Mouse (Mus musculus) heart, adult 2 months (tissue): ENCODE measurements at regions not wholly inside any gene's neighbourhood (a gene's known extent, or its start where the extent isn't known, plus 50 kb on each side); places are given as distances from the start of the nearest gene placed in this dataset.

Experiments used
- DNase-seq, 2 experiments: peaks; one replicate each; pipeline ENCODE4 v3.0.0; 2021
- H3K27ac ChIP-seq: fragments of 200-600 bp; 2 replicates; pipeline ENCODE4 v1.8.1; 2022
- H3K27me3 ChIP-seq: fragments of 200-500 bp; 2 replicates; pipeline ENCODE4 v1.6.1; 2012; ENCODE audit warnings: mild to moderate bottlenecking, low read length, inconsistent platforms, mixed read lengths; ENCODE audit not compliant: control insufficient read depth, insufficient read depth
- H3K36me3 ChIP-seq: fragments of 200-500 bp; 2 replicates; pipeline ENCODE4 v1.6.1; 2012; ENCODE audit warnings: low read length, inconsistent platforms; ENCODE audit not compliant: control insufficient read depth, insufficient read depth
- H3K4me1 ChIP-seq: fragments of 200-500 bp; 2 replicates; pipeline ENCODE4 v1.6.1; 2011; ENCODE audit warnings: low read length; ENCODE audit not compliant: control insufficient read depth, insufficient read depth
- H3K4me3 ChIP-seq: fragments of 200-600 bp; 2 replicates; pipeline ENCODE4 v1.8.1; 2022
- H3K79me2 ChIP-seq: fragments of 200-500 bp; replicated peaks from 2 replicates; pipeline ENCODE4 v1.6.1; 2012; ENCODE audit warnings: mild to moderate bottlenecking, inconsistent platforms, low read length, moderate library complexity, mixed read lengths; ENCODE audit not compliant: control insufficient read depth, insufficient read depth
- H3K9ac ChIP-seq: fragments of 200-500 bp; 2 replicates; pipeline ENCODE4 v1.6.1; 2012; ENCODE audit warnings: low read depth, mild to moderate bottlenecking, control low read depth, inconsistent platforms, low read length, mixed read lengths
- CTCF ChIP-seq: fragments of 200-600 bp; IDR thresholded peaks from 2 replicates; pipeline ENCODE4 v1.8.1; 2022; ENCODE audit warnings: antibody characterized with exemption, mild to moderate bottlenecking, moderate library complexity
- EP300 ChIP-seq: fragments of 200-500 bp; IDR thresholded peaks from 2 replicates; pipeline ENCODE4 v1.6.1; 2011; ENCODE audit warnings: low read depth, low read length, control low read depth; ENCODE audit not compliant: insufficient read depth
- POLR2A ChIP-seq: fragments of 200-500 bp; IDR thresholded peaks from 2 replicates; pipeline ENCODE4 v1.6.1; 2011; ENCODE audit warnings: mild to moderate bottlenecking, low read depth, low read length, control low read depth; ENCODE audit not compliant: insufficient read depth
- WGBS: fragments of 180-500 bp; shearing (Covaris S2); methylation state at CpG from one replicate; pipeline ENCODE4 v1.1.7; 2018; 5-methylcytosine and 5-hydroxymethylcytosine counted together
- intact Hi-C: fragments of 180-260 bp; cut with DNase I; formaldehyde crosslinking; loops from one replicate; pipeline ENCODE4 v1.15.1; 2025

DNA sequence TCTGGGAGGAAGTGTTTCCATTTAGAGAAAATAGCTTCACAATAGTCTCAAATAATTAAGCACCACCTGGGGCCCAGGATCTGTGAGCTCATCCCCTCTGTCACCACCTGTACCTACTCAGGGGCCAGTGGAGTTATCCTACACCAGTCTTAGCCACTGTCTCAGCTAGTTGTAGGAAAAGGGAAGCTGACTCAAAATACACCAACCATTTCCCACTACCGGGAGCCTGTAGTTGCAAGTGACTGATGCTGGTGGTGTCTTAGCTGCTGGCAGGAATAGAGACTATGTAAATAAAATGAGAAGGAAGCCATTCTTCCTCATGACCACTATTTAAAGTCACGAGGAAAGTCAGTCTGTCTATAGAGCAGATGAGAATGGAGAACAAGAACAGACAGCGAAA, 105.3 kb downstream of the Wscd1 start:
- WGBS: 75% methylated on average over 3 of the region's 3 CpGs
- no peaks in the 10 kb centered on the region for H3K79me2 ChIP-seq
- H3K9ac ChIP-seq: no peak overlapping the region
- H3K36me3 ChIP-seq: no peaks in the 10 kb centered on the region
- no peak for DNase-seq
- no peaks in the 10 kb centered on the region for H3K27me3 ChIP-seq
- H3K4me3 ChIP-seq: no peak overlapping the region
- intact Hi-C loops: no loop called here
- no peaks in the 10 kb centered on the region for H3K4me1 ChIP-seq
- TF ChIP-seq EP300 (no peak), CTCF (no peak), POLR2A (no peak)
- H3K27ac ChIP-seq: no peak overlapping the region

DNA sequence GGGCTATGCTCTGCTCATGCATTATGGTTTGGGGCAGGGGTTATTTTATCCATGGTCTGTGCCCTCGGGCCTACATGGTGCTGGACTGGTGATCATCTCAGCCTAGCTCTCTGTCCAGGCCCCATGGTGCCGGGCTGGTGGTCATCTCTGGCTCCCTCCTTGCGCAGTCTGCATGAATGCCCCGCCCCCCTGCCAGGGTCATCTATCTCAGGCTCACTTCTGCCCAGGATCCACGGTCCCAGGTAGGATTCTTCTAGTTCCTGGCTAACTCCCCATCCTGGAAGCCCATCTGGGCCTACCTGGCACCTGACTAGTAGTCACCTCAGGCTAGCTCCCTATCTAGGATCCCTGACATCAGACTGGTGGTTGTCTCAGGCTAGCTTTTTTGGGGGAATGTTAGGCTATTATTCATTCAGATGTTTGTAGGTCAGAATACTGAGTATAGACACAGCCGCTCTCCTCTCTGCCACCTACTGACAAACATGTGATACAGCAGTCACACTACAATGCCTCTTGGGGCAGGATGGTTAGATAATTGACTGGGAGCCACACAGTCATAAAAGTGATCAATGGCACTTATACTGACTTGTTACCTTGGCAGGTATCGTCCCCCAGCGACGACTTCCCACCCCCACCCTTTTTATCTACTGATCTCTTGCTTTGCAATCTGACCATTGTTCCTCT, 98.1 kb downstream of the Wscd1 start:
- Histone ChIP-seq H3K4me3 (no peak overlapping the region), H3K27me3 (no peaks in the 10 kb centered on the region), H3K79me2 (no peaks in the 10 kb centered on the region), H3K36me3 (no peaks in the 10 kb centered on the region), H3K4me1 (no peaks in the 10 kb centered on the region; the same call in 1 of the 2 replicates), H3K27ac (no peak overlapping the region), H3K9ac (no peak overlapping the region)
- DNase-seq: no peak
- TF ChIP-seq POLR2A (no peak), EP300 (no peak), CTCF (peak; percentile 83)
- intact Hi-C loops: loop anchor here (1.0 to 10.0 kb wide), 3 partner anchors 71 to 503 kb away; no protein-coding TSS in a partner anchor
- 60% methylated on average over 9 of the region's 9 CpGs for WGBS

DNA sequence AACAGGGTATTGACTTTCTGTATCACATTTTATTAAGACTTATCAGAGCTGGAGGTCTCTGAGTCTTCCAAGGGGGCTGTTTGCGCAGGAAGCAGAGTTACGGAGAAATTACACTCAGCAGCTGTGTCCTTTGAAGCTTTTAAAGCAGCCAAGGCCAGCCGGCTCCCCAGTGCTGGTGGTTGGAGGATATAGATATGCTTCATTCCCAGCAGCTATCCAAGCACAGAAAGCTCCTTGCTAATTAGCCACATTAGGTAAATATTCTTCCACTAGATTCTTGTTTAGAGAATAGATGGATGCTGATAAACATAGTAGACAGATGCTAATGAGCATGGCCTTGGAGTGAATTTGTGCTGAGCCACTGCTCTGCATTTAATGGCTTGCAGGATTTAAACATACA, 96.8 kb downstream of the Wscd1 start:
- no peak for DNase-seq
- Histone ChIP-seq H3K79me2 (no peaks in the 10 kb centered on the region), H3K9ac (no peak overlapping the region), H3K4me3 (no peak overlapping the region), H3K27ac (no peak overlapping the region), H3K36me3 (no peaks in the 10 kb centered on the region), H3K27me3 (no peaks in the 10 kb centered on the region), H3K4me1 (no peaks in the 10 kb centered on the region; the same call in 1 of the 2 replicates)
- no peak for TF ChIP-seq EP300
- no peak for TF ChIP-seq CTCF
- TF ChIP-seq POLR2A: no peak
- intact Hi-C loops: loop anchor here (5.0 to 10.0 kb wide), 2 partner anchors 69 to 502 kb away; no protein-coding TSS in a partner anchor
- WGBS: 66% methylated on average over 3 of the region's 3 CpGs

DNA sequence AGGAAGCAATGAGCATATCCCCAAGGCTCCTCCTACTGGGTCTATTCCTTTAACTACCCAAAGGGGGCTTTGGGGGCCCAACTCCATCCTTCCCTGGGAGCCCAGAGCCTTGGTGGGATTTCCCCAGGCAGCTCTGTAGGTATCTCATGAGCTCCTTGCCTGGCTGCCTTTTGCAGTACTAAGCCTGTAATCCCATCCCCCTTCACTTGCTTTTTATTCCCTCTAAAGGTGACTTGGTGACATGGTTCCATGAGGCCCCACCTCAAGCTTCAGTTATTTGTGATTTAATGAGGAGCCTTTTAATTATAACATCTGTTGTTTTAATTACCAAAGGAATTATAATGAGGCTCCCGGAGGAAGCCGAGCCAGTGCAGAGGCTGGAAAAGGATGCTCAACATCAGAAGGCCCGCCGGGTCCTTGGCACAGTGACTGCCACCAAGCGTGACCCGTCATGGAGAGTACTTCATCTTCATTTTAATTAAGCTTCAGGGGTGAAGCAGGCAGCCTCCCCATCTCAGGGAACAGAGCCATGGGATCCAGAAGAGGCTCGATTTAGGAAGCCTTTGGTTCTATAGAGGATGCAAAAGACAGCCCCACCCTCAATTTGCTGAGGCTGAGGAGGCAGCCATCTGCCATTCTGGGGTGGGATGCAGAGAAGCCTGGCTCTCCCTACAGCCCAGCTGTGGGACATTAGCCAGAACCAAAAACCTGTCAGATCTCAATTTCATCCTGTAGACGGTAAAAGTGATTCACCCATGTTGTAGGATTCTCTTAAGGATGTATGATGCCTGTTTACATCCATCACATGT, 91.1 kb downstream of the Wscd1 start:
- H3K27ac ChIP-seq: no peak overlapping the region
- no peak overlapping the region for H3K4me3 ChIP-seq
- no peaks in the 10 kb centered on the region for H3K79me2 ChIP-seq
- H3K36me3 ChIP-seq: no peaks in the 10 kb centered on the region
- WGBS: 63% methylated on average over 8 of the region's 8 CpGs
- H3K9ac ChIP-seq: no peak overlapping the region
- H3K4me1 ChIP-seq: no peaks in the 10 kb centered on the region
- no peaks in the 10 kb centered on the region for H3K27me3 ChIP-seq
- no peak for DNase-seq
- intact Hi-C loops: loop anchor here (10.0 kb wide), 1 partner anchor 496 kb away; no protein-coding TSS in a partner anchor
- TF ChIP-seq EP300 (no peak), POLR2A (no peak), CTCF (no peak)
